Mouse (Mus musculus) forebrain, embryonic 14.5 days (tissue): ENCODE data around the gene Ubr7. TPM values are rescaled to one million over a fixed set of nuclear protein-coding genes. Genes with fewer than 3 reads are reported as not detected.

ENCODE experiments used
- ATAC-seq: fragments of 200-750 bp; cut with Nextera tagmentation; 2 replicates; pipeline ENCODE4 v1.8.0; 2017; ENCODE audit warnings: mild to moderate bottlenecking, moderate library complexity
- DNase-seq: peaks from one replicate; pipeline ENCODE4 v3.0.0-alpha.2; 2015; ENCODE audit warnings: low spot score
- H3K27ac ChIP-seq: fragments of 300-500 bp; sonication (generic); 2 replicates; pipeline ENCODE4 v1.5.1; 2014; ENCODE audit warnings: low read depth, mild to moderate bottlenecking, control low read depth, low read length, moderate library complexity
- H3K27me3 ChIP-seq: fragments of 300-500 bp; sonication (generic); replicated peaks from 2 replicates; pipeline ENCODE4 v1.6.1; 2014; ENCODE audit warnings: low read length, control low read depth, mixed read lengths; ENCODE audit not compliant: control insufficient read depth, insufficient read depth
- H3K36me3 ChIP-seq: fragments of 300-500 bp; sonication (generic); 2 replicates; pipeline ENCODE4 v1.6.1; 2014; ENCODE audit warnings: low read length, control low read depth; ENCODE audit not compliant: control insufficient read depth, insufficient read depth
- H3K4me1 ChIP-seq: fragments of 300-500 bp; sonication (generic); 2 replicates; pipeline ENCODE4 v1.6.1; 2014; ENCODE audit warnings: antibody characterized with exemption, low read length, control low read depth; ENCODE audit not compliant: control insufficient read depth, insufficient read depth
- H3K4me2 ChIP-seq: fragments of 300-500 bp; sonication (generic); 2 replicates; pipeline ENCODE4 v1.6.1; 2014; ENCODE audit warnings: mild to moderate bottlenecking, control low read depth, low read length
- H3K4me3 ChIP-seq: fragments of 300-500 bp; sonication (generic); 2 replicates; pipeline ENCODE4 v1.5.1; 2014; ENCODE audit warnings: low read depth, low read length, control low read depth
- H3K9ac ChIP-seq: fragments of 300-500 bp; sonication (generic); 2 replicates; pipeline ENCODE4 v1.6.1; 2014; ENCODE audit warnings: mild to moderate bottlenecking, low read length, control low read depth, moderate library complexity
- H3K9me3 ChIP-seq: fragments of 300-500 bp; sonication (generic); replicated peaks from 2 replicates; pipeline ENCODE4 v1.6.1; 2016; ENCODE audit warnings: low read length, control low read depth, mixed read lengths; ENCODE audit not compliant: control insufficient read depth
- WGBS: fragments of 180-500 bp; shearing (Covaris S2); extraction: QIAGEN DNeasy Blood & Tissue Kit; methylation state at CpG from one replicate; pipeline ENCODE4 v1.1.7; 2014; 5-methylcytosine and 5-hydroxymethylcytosine counted together
- polyA plus RNA-seq: library from polyadenylated mRNA; unstranded; fragments of >200 nt; fragmentation: Nextera tagmentation; extraction: Ambion mirVana; gene quantifications from 2 replicates; pipeline ENCODE4 v1.2.1, GENCODE M21; 2014

The Ubr7 gene
- polyA plus RNA-seq, 1 experiment from 2014 or later, result 58.2 TPM

DNA sequence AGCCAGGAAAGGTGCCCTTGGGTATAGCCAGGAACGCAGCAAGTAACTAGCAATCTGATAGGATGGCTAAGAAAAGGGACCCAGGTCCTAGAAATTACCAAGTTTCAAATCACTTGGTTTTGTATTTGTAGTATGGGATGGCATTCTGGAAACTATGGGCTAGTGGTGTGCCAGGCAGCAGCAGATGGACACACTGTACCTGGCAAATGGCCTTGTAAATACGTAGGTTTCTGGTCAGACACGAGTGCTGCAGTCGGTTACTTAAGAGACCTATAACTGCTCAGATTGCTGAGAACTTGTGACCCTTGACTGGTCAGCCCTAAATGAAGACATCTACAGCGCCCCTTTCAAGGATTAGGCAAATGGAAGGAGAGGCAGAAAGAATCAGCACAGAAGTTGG is 20.4 kb downstream of the Ubr7 start:
- Histone ChIP-seq H3K4me3 (no peak overlapping the region), H3K4me1 (no peaks in the 10 kb centered on the region), H3K27me3 (no peaks in the 10 kb centered on the region), H3K9ac (no peak overlapping the region), H3K27ac (no peak overlapping the region), H3K4me2 (no peak overlapping the region), H3K9me3 (no peaks in the 10 kb centered on the region), H3K36me3 (peaks cover 51% of the 10 kb centered on the region)
- no peak for DNase-seq
- 89% methylated on average over 5 of the region's 5 CpGs for WGBS
- no peak for ATAC-seq

DNA sequence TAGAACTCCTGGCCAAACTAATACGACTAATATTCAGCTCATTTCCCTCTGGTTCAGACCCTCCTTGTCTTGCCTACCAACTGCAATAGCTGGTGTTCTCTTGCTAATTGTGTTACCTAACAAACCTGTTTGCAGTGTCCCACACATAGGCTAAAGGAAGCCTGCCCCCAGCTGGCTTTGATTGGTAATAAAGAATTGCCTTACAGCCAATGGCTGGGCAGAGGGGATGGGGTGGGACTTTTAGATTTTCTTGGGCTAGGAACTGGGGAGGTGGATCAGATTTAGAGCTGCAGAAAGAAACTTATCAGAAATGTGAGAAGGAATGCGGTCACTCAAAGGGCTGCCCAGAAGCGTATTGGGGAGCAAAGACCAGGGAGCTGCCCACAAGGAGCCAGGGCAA is 21.7 kb downstream of the Ubr7 start:
- Histone ChIP-seq H3K9ac (no peak overlapping the region), H3K4me2 (no peak overlapping the region), H3K27ac (no peak overlapping the region), H3K9me3 (no peaks in the 10 kb centered on the region), H3K27me3 (no peaks in the 10 kb centered on the region), H3K4me1 (no peaks in the 10 kb centered on the region), H3K36me3 (peaks cover 51% of the 10 kb centered on the region), H3K4me3 (no peak overlapping the region)
- peak; percentile 14 for DNase-seq
- ATAC-seq, result no peak
- WGBS, result 51% methylated on average over 3 of the region's 3 CpGs

DNA sequence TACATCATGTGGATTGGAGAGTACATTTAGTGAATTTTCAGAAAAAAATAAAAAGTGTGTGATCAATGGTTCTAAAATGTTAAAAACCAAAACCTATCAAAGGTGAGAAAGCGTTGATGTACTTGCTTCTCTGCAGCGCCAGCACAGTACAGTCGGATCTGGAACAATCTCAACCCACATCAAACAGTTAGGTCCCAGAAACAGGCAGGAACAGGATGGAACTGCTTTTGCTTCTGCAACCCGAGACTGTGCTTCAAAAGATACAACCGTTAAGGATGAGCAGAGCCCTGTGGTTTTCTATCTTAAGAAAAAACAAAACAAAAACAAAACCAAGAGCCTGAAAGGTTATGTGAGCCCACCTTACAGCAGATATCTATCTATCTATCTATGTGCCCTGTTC is 25.1 kb downstream of the Ubr7 start:
- Histone ChIP-seq H3K27me3 (no peaks in the 10 kb centered on the region), H3K9ac (no peak overlapping the region), H3K4me1 (no peaks in the 10 kb centered on the region), H3K36me3 (peaks cover 40% of the 10 kb centered on the region), H3K4me2 (no peak overlapping the region), H3K27ac (no peak overlapping the region), H3K4me3 (no peak overlapping the region), H3K9me3 (no peaks in the 10 kb centered on the region)
- DNase-seq, result no peak
- 94% methylated on average over 5 of the region's 5 CpGs for WGBS
- ATAC-seq, result no peak

DNA sequence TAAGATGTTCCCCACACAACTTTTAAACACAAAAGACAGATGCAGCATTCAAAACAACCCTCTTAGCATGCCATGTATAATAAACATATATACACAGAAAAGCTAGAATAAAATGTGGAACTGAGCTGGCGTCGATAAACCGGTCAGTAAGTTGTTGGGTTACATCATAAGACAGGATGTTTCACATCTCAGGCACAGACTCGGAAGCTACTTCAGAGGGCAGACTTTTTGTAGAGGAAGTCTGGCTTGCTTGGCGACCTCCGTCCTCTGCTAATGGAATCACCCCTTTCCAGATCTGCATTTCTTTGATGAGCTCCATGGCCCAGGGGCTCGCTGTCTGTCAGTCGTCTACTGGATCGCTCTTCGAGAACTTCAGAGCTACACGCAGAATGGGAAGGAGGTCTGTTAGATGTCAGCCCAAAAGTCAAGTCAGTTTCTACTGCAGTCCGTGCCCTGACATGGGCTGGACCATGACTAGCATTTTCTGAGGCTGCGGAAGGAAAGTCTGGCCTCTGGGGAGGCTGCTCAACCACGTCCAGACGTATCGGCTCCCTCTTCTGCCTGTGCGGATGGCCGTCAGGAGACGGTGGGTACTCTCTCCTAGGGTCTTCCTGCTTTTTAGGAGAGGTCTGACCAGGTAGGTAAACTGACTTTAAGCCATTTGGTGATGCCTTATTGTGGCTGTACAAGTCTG is 27.3 kb downstream of the Ubr7 start:
- no peak overlapping the region for H3K4me3 ChIP-seq
- H3K4me1 ChIP-seq, result no peaks in the 10 kb centered on the region
- no peak overlapping the region for H3K4me2 ChIP-seq
- H3K36me3 ChIP-seq, result peaks cover 52% of the 10 kb centered on the region
- H3K27ac ChIP-seq, result no peak overlapping the region
- H3K27me3 ChIP-seq, result no peaks in the 10 kb centered on the region
- DNase-seq (no peak), ATAC-seq (no peak)
- no peaks in the 10 kb centered on the region for H3K9me3 ChIP-seq
- 93% methylated on average over 19 of the region's 19 CpGs for WGBS
- H3K9ac ChIP-seq, result no peak overlapping the region

DNA sequence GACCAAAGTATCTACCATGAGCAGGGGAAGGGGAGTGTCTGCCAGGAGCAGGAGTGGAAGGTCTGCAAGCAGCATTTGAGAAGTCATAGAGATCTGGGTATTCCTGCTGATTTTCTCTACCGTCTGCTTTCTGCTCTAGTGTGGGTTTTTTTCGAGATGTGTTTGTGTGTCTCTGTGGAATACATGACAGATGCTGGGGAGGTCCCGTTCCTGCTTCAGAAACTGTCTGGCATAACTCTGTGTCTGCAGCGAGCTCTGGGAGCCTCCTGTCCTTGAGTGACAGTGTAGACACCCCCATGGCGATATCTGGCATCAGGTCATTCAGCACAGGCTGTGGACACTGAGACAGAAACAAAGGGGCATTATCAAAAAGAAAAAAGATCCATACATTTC is 27.8 kb downstream of the Ubr7 start:
- no peak overlapping the region for H3K27ac ChIP-seq
- WGBS, result 86% methylated on average over 5 of the region's 5 CpGs
- H3K9ac ChIP-seq, result no peak overlapping the region
- no peak overlapping the region for H3K4me2 ChIP-seq
- no peak for ATAC-seq
- DNase-seq, result no peak
- H3K4me3 ChIP-seq, result no peak overlapping the region
- H3K36me3 ChIP-seq, result peaks cover 57% of the 10 kb centered on the region
- H3K4me1 ChIP-seq, result no peaks in the 10 kb centered on the region
- H3K9me3 ChIP-seq, result no peaks in the 10 kb centered on the region
- H3K27me3 ChIP-seq, result no peaks in the 10 kb centered on the region

DNA sequence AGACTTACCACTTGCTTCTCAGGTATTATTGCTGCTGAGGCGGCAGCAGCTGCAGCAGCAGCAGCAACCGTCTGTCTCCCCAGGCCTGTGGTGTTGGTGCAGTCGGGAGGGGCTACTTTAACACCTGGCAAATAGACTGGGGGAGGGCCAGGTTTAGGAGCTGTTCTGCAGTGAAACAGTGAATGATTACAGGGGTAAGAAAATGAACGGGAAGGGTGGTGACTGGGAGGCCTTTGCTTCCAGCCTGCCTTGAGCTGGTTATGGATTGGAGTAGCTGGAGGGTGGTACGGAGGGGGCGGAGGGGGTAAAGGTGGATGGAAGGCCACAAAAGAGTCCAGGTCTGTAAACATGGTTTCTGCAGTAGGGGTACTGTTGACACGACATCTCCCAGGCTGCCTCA is 30.2 kb downstream of the Ubr7 start:
- Histone ChIP-seq H3K4me1 (no peaks in the 10 kb centered on the region), H3K27me3 (no peaks in the 10 kb centered on the region), H3K4me3 (no peak overlapping the region), H3K36me3 (peaks cover 70% of the 10 kb centered on the region), H3K4me2 (no peak overlapping the region), H3K9me3 (no peaks in the 10 kb centered on the region), H3K9ac (no peak overlapping the region), H3K27ac (no peak overlapping the region)
- DNase-seq (no peak), ATAC-seq (no peak)
- WGBS, result 91% methylated on average over 7 of the region's 7 CpGs

DNA sequence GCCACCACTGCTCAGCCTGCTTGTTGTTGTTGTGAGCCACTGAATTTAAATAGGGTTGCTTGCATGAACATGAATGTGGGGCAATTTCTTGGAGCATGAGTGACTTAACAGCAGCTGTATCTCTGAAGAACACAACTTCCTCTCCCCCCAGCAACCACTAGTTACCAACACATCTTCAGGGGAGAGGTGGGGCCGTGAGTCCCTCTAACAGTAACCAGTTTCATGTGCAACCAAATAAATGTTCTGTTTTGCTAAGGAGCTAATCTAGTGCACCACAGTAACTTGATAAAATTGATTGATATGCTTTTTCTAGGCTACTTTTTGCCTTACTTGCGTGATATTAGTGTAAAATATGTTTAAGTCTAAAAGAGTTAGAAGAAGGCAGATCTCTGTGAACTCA is 41.8 kb downstream of the Ubr7 start:
- WGBS, result 96% methylated on average over 2 of the region's 2 CpGs
- no peak for DNase-seq
- H3K9ac ChIP-seq, result no peak overlapping the region

DNA sequence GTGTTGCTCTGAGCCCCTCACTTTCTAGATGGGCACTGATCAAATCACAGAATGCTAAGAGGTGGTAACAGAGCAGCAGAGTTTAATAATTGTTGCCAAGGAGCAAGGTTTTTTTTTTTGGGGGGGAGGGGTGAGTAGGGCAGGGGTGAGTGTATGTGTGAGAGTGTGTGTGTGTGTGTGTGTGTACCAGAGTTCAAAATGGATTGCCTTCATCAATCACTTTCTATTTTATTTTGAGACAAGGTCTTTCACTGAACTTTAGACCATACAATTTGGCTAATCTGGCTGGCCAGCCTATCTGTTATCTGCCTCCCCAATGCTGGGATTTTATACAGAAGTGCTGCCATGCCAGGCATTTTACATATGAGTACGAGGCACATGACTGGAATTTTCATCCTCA is 57.1 kb downstream of the Ubr7 start:
- Histone ChIP-seq H3K9me3 (no peaks in the 10 kb centered on the region), H3K36me3 (peaks cover 18% of the 10 kb centered on the region), H3K4me3 (no peak overlapping the region), H3K4me1 (no peaks in the 10 kb centered on the region), H3K27me3 (no peaks in the 10 kb centered on the region), H3K27ac (no peak overlapping the region), H3K9ac (no peak overlapping the region), H3K4me2 (no peak overlapping the region)
- WGBS, result 95% methylated on average over 1 of the region's 1 CpGs
- DNase-seq, result no peak
- no peak for ATAC-seq

More for the DNA sequence above, 41.8 kb downstream of the Ubr7 start:
- no peak overlapping the region for H3K4me2 ChIP-seq
- no peak overlapping the region for H3K4me3 ChIP-seq
- no peak for ATAC-seq
- H3K36me3 ChIP-seq, result peaks cover 10% of the 10 kb centered on the region; the same call in 1 of the 2 replicates
- no peaks in the 10 kb centered on the region for H3K4me1 ChIP-seq
- no peaks in the 10 kb centered on the region for H3K9me3 ChIP-seq
- H3K27me3 ChIP-seq, result no peaks in the 10 kb centered on the region
- no peak overlapping the region for H3K27ac ChIP-seq

DNA sequence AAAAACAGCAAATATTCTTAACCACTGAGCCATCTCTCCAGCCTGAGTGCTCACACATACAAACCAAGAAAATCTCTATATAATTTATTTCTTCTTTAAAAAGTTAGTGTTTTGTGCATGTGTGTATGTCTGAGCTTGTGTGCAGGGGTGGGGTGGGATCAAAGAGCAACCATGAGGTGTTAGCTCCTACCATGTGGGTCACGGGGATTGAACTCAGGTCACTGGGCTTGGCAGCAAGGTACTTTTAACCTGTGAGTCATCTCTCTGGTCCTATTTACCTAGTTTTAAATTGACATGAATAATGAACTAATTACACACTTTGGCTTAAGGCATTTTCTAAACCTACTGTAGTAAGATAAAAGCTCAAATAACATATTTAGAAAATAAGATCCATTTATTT is 68.6 kb downstream of the Ubr7 start:
- H3K4me1 ChIP-seq, result no peaks in the 10 kb centered on the region
- no peaks in the 10 kb centered on the region for H3K9me3 ChIP-seq
- H3K36me3 ChIP-seq, result peaks cover 4% of the 10 kb centered on the region; the same call in 1 of the 2 replicates
- H3K4me2 ChIP-seq, result no peak overlapping the region
- 96% methylated on average over 1 of the region's 1 CpGs for WGBS
- H3K9ac ChIP-seq, result no peak overlapping the region
- DNase-seq (no peak), ATAC-seq (no peak)
- no peak overlapping the region for H3K27ac ChIP-seq
- no peaks in the 10 kb centered on the region for H3K27me3 ChIP-seq
- no peak overlapping the region for H3K4me3 ChIP-seq
